ENCODE assay signal across 28 mouse cellular contexts in the genomic region with DNA sequence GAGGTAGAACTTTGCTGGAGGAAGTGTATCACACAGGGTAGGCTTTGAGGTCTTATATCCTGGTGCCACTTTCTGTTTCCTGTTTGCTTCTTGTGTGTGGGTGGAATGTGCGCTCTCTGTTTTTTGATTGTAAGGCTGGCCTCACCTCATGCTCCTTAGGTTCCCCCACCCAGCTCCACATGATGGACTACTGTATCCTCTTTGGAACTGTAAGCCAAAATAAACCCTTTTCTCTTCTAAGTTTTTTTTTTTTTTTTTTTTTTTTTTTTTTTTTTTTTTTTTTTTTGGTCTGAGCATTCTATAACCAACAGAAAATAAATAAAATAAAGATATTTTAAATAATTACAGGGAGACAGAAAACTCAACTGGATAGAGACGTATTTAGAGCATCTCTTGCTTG.
"Had no signal": no experiment of that assay in that cellular context is flagged by ENCODE, and none has a peak within 500 bp of the region (broad histone marks: within the 10 kb centered on the region; RNA-seq: fewer than 3 reads in every experiment).

No protein-coding gene starts in this region.

- H3K4me2 ChIP-seq: embryonic facial prominence, embryonic 12.5 days; embryonic facial prominence, embryonic 13.5 days; embryonic facial prominence, embryonic 15.5 days; forebrain, embryonic 12.5 days; forebrain, embryonic 13.5 days; forebrain, embryonic 15.5 days; heart, embryonic 11.5 days had no signal

- DNase-seq: cerebellum, adult 9-11 months; cerebellum, postnatal 10 days; cerebellum, postnatal 14 days; cerebellum, postnatal 25 days; cerebellum, postnatal 36 days; embryo, embryonic 11 days; forebrain, postnatal 0 days; gastrocnemius, adult 2 months; gastrocnemius, postnatal 10 days; gastrocnemius, postnatal 14 days; gastrocnemius, postnatal 25 days; gastrocnemius, postnatal 36 days; heart, adult 11 months; heart, adult 18-20 months; heart, adult 2 months had no signal

- H3K4me1 ChIP-seq: embryonic facial prominence, embryonic 10.5 days; embryonic facial prominence, embryonic 12.5 days; embryonic facial prominence, embryonic 15.5 days; forebrain, embryonic 10.5 days; forebrain, embryonic 12.5 days; forebrain, embryonic 13.5 days; forebrain, embryonic 15.5 days; heart, embryonic 10.5 days had no signal

- ATAC-seq: forebrain, embryonic 13.5 days; forebrain, embryonic 14.5 days; forebrain, embryonic 15.5 days; forebrain, embryonic 16.5 days; forebrain, postnatal 0 days had no signal

- H3K4me3 ChIP-seq: embryonic facial prominence, embryonic 10.5 days; embryonic facial prominence, embryonic 12.5 days; embryonic facial prominence, embryonic 13.5 days; embryonic facial prominence, embryonic 15.5 days; erythroblast, embryonic 14.5 days; forebrain, embryonic 10.5 days; forebrain, embryonic 12.5 days; forebrain, embryonic 13.5 days; forebrain, embryonic 15.5 days; gastrocnemius, adult 2 months; heart, adult 2 months; heart, embryonic 10.5 days had no signal

- H3K9me3 ChIP-seq: embryonic facial prominence, embryonic 10.5 days; embryonic facial prominence, embryonic 12.5 days; embryonic facial prominence, embryonic 13.5 days; embryonic facial prominence, embryonic 15.5 days; forebrain, embryonic 10.5 days; forebrain, embryonic 12.5 days; forebrain, embryonic 13.5 days; forebrain, embryonic 15.5 days; heart, embryonic 10.5 days had no signal

- H3K27ac ChIP-seq: embryonic facial prominence, embryonic 10.5 days; embryonic facial prominence, embryonic 12.5 days; embryonic facial prominence, embryonic 13.5 days; embryonic facial prominence, embryonic 15.5 days; forebrain, embryonic 10.5 days; forebrain, embryonic 12.5 days; forebrain, embryonic 13.5 days; forebrain, embryonic 15.5 days; gastrocnemius, adult 2 months; heart, adult 2 months; heart, embryonic 10.5 days had no signal

- H3K27me3 ChIP-seq: embryonic facial prominence, embryonic 12.5 days; embryonic facial prominence, embryonic 13.5 days; embryonic facial prominence, embryonic 15.5 days; forebrain, embryonic 12.5 days; forebrain, embryonic 13.5 days; forebrain, embryonic 15.5 days had no signal

- H3K9ac ChIP-seq: embryonic facial prominence, embryonic 12.5 days; embryonic facial prominence, embryonic 13.5 days; embryonic facial prominence, embryonic 15.5 days; forebrain, embryonic 12.5 days; forebrain, embryonic 13.5 days; forebrain, embryonic 15.5 days; forebrain, postnatal 0 days had no signal
